Comparison of ENCODE assay signal across 23 mouse cellular contexts in genomic region chr17:34516514-34516913, GRCm38 (mm10). TPM values are rescaled to one million over a fixed set of nuclear protein-coding genes. Genes with fewer than 3 reads are reported as not detected.
"Had no signal": no experiment of that assay in that cellular context is flagged by ENCODE, and none has a peak within 500 bp of the region (broad histone marks: within the 10 kb centered on the region; RNA-seq: fewer than 3 reads in every experiment).

No protein-coding gene starts in this region.

- H3K4me2 ChIP-seq: lung, embryonic 15.5 days; midbrain, embryonic 11.5 days; midbrain, embryonic 13.5 days; midbrain, embryonic 15.5 days; neural tube, embryonic 12.5 days had no signal

- H3K36me3 ChIP-seq: lung, embryonic 15.5 days; midbrain, embryonic 13.5 days; midbrain, embryonic 15.5 days; neural tube, embryonic 12.5 days had no signal

- DNase-seq: liver, postnatal 0 days; lung, adult 2 months; lung, postnatal 14 days; lung, postnatal 36 days; right cerebral cortex, postnatal 14 days; spleen, adult 18-20 months; thymus, adult 18-20 months; thymus, postnatal 14 days; thymus, postnatal 36 days had no signal

- ATAC-seq: liver, postnatal 0 days; lung, postnatal 0 days; midbrain, embryonic 13.5 days; midbrain, embryonic 15.5 days had no signal

- H3K27ac ChIP-seq: lung, embryonic 15.5 days; macrophage; midbrain, embryonic 13.5 days; midbrain, embryonic 15.5 days; neural tube, embryonic 12.5 days had no signal

- H3K4me1 ChIP-seq: lung, embryonic 15.5 days; megakaryocyte, embryonic 14.5 days; midbrain, embryonic 13.5 days; midbrain, embryonic 15.5 days; neural tube, embryonic 12.5 days had no signal

- H3K9ac ChIP-seq: liver, postnatal 0 days; lung, embryonic 15.5 days; midbrain, embryonic 13.5 days; midbrain, embryonic 15.5 days; neural tube, embryonic 12.5 days had no signal

- H3K4me3 ChIP-seq: lung, embryonic 15.5 days; megakaryocyte, embryonic 14.5 days; midbrain, embryonic 13.5 days; midbrain, embryonic 15.5 days; neural tube, embryonic 12.5 days had no signal

- H3K27me3 ChIP-seq: lung, embryonic 15.5 days; midbrain, embryonic 13.5 days; midbrain, embryonic 15.5 days; neural tube, embryonic 12.5 days had no signal

- H3K9me3 ChIP-seq: lung, embryonic 15.5 days; megakaryocyte, embryonic 14.5 days; midbrain, embryonic 13.5 days; midbrain, embryonic 15.5 days; neural tube, embryonic 12.5 days had no signal

RNA-seq across cellular contexts. Expression of gene Btnl6, which starts 0.6 kb away (rescaled TPM):
- total RNA-seq: megakaryocyte progenitor cell, adult 5-6 weeks; midbrain, postnatal 0 days; monocyte, adult 5-6 weeks; neutrophil, adult 5-6 weeks had no signal
- polyA plus RNA-seq: liver, postnatal 0 days; lung, adult 2 months; lung, embryonic 15.5 days; lung, postnatal 0 days; midbrain, embryonic 11.5 days; midbrain, embryonic 13.5 days; midbrain, embryonic 15.5 days; midbrain, postnatal 0 days; neural tube, embryonic 12.5 days; neural tube, embryonic 14.5 days; stomach, embryonic 14.5 days had no signal

RNA-seq across cellular contexts. Expression of gene Btnl4, which starts 39.4 kb away (rescaled TPM):
- total RNA-seq: megakaryocyte progenitor cell, adult 5-6 weeks; midbrain, postnatal 0 days; monocyte, adult 5-6 weeks; neutrophil, adult 5-6 weeks had no signal
- polyA plus RNA-seq: liver, postnatal 0 days; lung, adult 2 months; lung, embryonic 15.5 days; macrophage; midbrain, embryonic 11.5 days; midbrain, embryonic 13.5 days; midbrain, embryonic 15.5 days; midbrain, postnatal 0 days; neural tube, embryonic 12.5 days; neural tube, embryonic 14.5 days; stomach, embryonic 14.5 days had no signal
